Mouse (Mus musculus) B cell, adult (primary cell): ENCODE measurements around the gene Ppdpf. TPM values are rescaled to one million over a fixed set of nuclear protein-coding genes. Genes with fewer than 3 reads are reported as not detected.

ENCODE experiments used
- total RNA-seq: library from RNA; stranded (reverse); gene quantifications from 4 replicates; pipeline ENCODE4 v1.2.4, GENCODE M21; 2023; ENCODE audit not compliant: inconsistent age

Ppdpf gene
- 186 to 195 TPM (median 191 TPM) in 4 replicates for total RNA-seq

DNA sequence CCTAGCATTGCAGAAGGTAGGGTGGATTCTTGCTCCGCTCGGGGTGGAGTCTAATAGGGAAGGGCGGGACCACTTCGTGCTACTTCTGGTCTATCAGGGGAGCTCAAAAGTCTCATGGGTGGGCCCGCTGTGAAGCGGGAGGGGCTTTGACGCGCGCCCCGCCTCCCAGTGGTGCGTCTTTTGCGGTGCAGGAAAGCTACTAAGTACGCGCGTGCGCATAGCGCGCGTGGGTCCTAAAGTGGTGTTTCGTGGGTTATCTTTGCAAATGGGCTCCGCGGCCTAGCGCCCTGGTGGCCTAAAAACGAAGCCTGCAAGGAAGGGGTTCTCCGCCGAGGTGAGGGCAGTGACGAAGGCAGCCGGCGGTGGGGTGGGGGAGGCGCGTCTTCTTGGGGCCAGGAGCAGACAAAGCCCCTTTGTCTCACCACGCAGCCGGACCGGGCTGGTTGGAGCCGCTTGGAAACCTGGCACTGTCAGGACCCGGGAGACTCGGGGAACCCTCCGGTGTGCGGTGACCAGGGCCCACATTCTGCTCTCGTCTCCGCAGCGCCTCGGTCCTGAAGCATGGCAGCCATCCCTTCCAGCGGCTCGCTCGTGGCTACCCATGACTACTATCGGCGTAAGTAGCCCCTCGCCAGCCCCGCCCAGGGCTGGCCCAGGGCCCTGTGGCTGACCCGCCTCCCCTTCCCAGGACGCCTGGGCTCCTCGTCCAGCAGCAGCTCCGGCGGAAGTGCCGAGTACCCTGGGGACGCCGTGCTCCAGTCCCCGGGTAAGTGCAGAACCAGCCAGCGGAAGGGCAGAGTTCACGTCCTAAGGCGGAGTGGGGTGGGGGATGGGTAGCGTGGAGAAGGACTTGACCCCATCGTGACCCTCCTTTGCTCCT is at the start of gene Ppdpf:
Gene Ppdpf, plus strand, starts transcription at position 127 of the 880 bp plus-strand sequence.

GRCm38 (mm10) chr2:181156248-181157121 is 30.6 kb upstream of the Ppdpf start, which contains the start of gene Eef1a2:
Eef1a2 (minus strand) TSS chr2:181157014.

DNA sequence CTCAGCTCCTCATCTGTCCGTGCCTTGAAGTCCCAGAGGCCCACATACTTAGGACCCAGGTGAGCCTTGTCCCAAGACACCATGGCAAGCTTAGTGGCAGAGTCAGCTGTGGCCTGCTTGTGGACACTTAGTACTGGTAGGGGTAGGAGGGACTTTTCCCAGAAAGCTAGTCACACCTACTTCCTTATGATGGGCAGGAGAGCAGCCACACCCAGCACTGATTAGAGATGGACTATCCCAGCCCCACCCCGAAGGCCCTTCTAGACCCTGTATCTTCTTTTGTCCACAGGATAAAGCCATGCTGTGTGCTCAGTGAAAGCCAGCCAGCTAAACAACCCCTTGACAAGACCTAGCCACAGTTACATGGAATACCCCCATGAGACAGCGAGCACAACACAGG is 15.4 kb downstream of the Ppdpf start, which contains the start of gene Ptk6:
Gene Ptk6, minus strand, starts transcription at position 368 of the 400 bp plus-strand sequence.

DNA sequence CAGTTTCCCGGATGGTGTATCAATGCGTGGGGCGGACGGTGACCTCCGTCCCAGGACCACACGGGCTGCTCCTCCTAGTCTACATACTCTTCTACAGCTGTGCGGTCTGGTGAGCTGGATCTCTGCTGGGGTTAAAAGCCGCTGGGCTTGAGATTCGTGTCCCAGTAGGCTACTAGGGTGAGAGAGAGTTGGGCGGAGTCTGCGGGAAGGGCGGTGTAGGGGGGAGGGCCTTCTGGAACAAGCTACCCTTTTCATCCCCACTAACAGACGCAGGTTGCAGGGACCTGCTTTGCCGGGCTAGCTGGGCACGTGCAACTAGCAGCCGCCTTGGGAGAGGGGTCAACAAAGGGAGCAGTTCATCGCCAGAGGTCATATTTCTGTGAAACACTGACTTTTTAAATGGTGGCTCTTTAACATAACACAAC is 26.0 kb downstream of the Ppdpf start, which contains the start of gene Srms:
Gene Srms, minus strand, starts transcription at position 165 of the 425 bp plus-strand sequence.

DNA sequence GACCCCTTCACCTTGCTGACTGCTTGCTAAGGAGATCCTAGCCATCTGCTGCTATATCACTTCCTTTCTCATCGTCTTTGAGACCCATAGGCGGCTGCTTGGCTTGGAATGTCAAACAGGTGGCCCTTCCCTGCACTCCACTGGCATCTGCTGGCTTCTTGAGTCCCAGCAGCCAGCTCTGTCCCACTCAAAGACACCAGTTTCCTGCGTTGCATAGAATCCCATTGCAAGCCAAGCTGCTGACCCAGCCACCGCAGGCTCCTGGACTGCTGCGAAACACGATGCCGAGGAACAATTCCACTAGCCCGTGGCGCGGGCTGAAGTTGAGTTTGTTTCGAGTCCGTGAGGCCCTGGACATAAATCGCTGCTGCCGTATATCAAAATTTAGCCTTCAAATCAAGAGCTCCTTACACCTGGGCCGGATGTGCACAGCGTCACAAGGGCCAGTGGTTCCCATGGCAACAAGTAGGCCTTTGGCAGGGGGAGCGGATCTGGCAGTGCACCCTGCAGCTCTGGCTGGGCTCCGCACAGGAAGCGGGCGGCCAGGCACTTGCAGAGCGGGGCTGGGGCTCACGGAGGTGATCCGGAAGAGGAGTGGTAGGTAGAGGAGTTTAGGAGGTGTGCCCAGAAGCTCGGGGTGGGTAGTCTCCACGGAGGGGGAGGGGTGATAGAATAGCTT is 32.6 kb downstream of the Ppdpf start, which contains the start of gene Fndc11:
Gene Fndc11, plus strand, starts transcription at position 476 of the 679 bp plus-strand sequence.

Other genes starting within 250 kb of the Ppdpf start
- not detected in 4 replicates for gene Nkain4, start 232.5 kb upstream of the Ppdpf start, total RNA-seq
- 78.6 to 86.2 TPM (median 81.3 TPM) in 4 replicates for gene Arfgap1, start 220.0 kb upstream of the Ppdpf start, total RNA-seq
- 1.3 to 3.4 TPM (median 1.7 TPM) in 4 replicates for gene Col20a1, start 200.7 kb upstream of the Ppdpf start, total RNA-seq
- not detected in 4 replicates for gene Chrna4, start 143.7 kb upstream of the Ppdpf start, total RNA-seq
- gene Kcnq2, start 51.9 kb upstream of the Ppdpf start, total RNA-seq: not detected in 4 replicates
- not detected in 4 replicates for gene Eef1a2, start 30.2 kb upstream of the Ppdpf start, total RNA-seq
- 0.16 to 0.42 TPM (median 0.30 TPM) in 3 of 4 replicates, not detected in the other for gene Ptk6, start 15.5 kb downstream of the Ppdpf start, total RNA-seq
- gene Srms, start 25.9 kb downstream of the Ppdpf start, total RNA-seq: 1.6 to 3.2 TPM (median 2.6 TPM) in 4 replicates
- 0.45 to 1.2 TPM (median 0.86 TPM) in 3 of 4 replicates, not detected in the other for gene Fndc11, start 32.8 kb downstream of the Ppdpf start, total RNA-seq
- gene Helz2, start 54.8 kb downstream of the Ppdpf start, total RNA-seq: 330 to 405 TPM (median 363 TPM) in 4 replicates
- gene Gmeb2, start 100.8 kb downstream of the Ppdpf start, total RNA-seq: 54.4 to 67.7 TPM (median 58.3 TPM) in 4 replicates
- not detected in 4 replicates for gene Stmn3, start 127.3 kb downstream of the Ppdpf start, total RNA-seq
- 100 to 125 TPM (median 112 TPM) in 4 replicates for gene Rtel1, start 132.5 kb downstream of the Ppdpf start, total RNA-seq
- 66.0 to 80.8 TPM (median 75.7 TPM) in 4 replicates for gene Zgpat, start 177.7 kb downstream of the Ppdpf start, total RNA-seq
- 88.0 to 95.4 TPM (median 92.8 TPM) in 4 replicates for gene Arfrp1, start 178.2 kb downstream of the Ppdpf start, total RNA-seq
- 57.8 to 65.4 TPM (median 60.3 TPM) in 4 replicates for gene Lime1, start 192.8 kb downstream of the Ppdpf start, total RNA-seq